Mouse (Mus musculus): Measurements from ENCODE around the gene Pfdn5.
A peak's percentile ranks its signal among the peaks of the same experiment; 100 is the strongest.

The Pfdn5 gene

GRCm38 (mm10) chr15:102326022-102326576, at the start of gene Pfdn5:
Pfdn5 (plus strand) TSS chr15:102326116.
- no peak for TF ChIP-seq GATA4 (IDR thresholded peaks at IDR 0.05; ENCODE audit: insufficient replicate concordance, low read length)

GRCm38 (mm10) chr15:102278726-102279091, 47.2 kb upstream of the Pfdn5 start:
- TF ChIP-seq GATA4 (IDR thresholded peaks at IDR 0.05; ENCODE audit: insufficient replicate concordance, low read length) = no peak

GRCm38 (mm10) chr15:102279092-102279782, 46.7 kb upstream of the Pfdn5 start, which contains the start of gene Mfsd5:
Mfsd5 (plus strand) TSS chr15:102279454.
- TF ChIP-seq GATA4 (IDR thresholded peaks at IDR 0.05; ENCODE audit: insufficient replicate concordance, low read length) = peak; percentile 75; the same call in 1 of the 2 replicates

- no peak for TF ChIP-seq GATA4 (IDR thresholded peaks at IDR 0.05; ENCODE audit: insufficient replicate concordance, low read length)
Observed at GRCm38 (mm10) chr15:102279783-102280520, 46.0 kb upstream of the Pfdn5 start.

DNA sequence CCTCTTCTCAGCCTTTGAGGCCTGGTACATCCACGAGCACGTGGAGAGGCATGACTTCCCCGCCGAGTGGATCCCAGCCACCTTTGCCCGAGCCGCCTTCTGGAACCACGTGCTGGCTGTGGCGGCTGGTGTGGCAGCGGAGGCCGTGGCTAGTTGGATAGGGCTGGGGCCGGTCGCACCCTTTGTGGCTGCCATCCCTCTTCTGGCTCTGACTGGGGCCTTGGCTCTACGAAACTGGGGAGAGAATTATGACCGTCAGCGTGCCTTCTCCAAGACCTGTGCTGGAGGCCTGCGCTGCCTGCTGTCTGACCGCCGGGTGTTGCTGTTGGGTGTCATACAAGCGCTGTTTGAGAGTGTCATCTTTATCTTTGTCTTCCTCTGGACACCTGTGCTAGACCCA, 45.3 kb upstream of the Pfdn5 start:
- TF ChIP-seq GATA4 (IDR thresholded peaks at IDR 0.05; ENCODE audit: insufficient replicate concordance, low read length) = no peak

DNA sequence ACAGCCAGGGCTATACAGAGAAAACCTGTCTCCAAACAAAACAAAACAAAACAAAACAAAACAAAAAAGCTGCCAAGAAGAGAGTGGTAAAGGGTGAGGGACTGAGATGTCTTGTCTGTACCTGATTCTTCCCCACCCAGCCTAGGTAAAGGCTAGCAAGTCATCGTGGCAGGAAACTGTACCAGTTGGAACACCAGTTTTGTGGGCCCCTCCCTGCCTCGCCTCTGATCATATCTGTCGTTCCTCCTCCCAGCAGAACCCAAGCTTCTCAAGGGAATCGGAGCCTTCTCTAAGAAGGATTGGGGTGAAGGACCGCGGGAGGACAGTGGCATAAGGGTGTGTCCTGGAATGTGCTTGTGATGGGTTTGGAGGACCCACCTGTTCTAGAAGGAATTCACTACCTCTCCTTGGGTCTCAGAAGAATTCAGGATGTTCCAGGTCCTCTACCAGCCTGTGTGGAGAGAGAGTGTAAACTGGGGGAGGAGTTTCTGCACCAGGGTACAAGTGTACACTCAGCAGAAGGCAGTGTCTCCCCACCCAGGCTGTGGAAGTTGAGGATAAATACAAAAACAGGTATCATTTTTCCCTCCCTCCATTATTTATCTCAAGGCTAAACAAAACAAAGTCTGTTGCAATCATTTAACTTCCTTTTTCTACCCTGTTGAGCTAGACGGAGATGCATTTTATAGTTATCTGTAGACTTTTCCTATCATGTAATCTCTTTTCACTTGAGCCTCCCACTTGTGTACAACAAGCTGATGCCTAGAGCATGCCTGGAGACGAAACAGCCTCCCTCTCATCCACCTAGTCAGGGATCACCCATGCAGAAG, 43.2 kb upstream of the Pfdn5 start:
- no peak for TF ChIP-seq GATA4 (IDR thresholded peaks at IDR 0.05; ENCODE audit: insufficient replicate concordance, low read length)

DNA sequence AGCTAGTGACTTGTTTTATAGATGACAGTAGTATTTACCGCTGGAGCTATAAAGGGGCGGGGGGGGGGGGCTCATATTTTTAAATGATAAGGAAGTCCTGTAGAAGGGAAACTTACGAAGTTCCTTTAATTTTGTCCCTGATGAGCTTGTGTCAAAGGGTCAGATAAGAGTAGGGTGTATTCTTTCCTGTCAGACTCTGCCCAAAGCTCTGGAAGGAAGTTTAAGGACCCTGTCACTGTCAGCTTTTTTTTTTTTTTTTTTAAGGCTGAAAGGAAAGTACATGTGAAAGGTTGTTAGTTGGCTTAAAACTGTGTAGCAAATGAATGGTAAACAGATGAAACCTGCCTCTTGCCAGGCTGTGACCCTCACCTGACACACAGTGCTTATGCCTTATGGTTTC, 42.3 kb upstream of the Pfdn5 start:
- TF ChIP-seq GATA4 (IDR thresholded peaks at IDR 0.05; ENCODE audit: insufficient replicate concordance, low read length) = no peak

DNA sequence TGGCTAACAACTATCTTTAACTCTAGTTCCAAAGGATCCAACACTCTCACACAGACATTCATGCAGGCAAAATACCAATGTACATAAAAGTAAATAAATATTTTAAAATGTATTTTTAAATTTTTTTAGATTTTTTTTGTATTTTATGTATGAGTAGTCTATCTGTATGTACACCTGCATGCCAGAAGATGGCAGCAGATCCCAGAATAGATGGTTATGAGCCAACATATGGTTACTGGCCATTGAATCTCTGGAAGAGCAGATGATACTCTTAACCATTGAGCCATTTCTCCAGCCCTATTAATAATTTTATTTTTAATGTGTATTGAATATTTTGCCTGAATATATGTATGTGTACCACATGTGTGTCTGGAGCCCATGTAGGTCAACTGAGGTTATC, 38.5 kb upstream of the Pfdn5 start:
- no peak for TF ChIP-seq GATA4 (IDR thresholded peaks at IDR 0.05; ENCODE audit: insufficient replicate concordance, low read length)

DNA sequence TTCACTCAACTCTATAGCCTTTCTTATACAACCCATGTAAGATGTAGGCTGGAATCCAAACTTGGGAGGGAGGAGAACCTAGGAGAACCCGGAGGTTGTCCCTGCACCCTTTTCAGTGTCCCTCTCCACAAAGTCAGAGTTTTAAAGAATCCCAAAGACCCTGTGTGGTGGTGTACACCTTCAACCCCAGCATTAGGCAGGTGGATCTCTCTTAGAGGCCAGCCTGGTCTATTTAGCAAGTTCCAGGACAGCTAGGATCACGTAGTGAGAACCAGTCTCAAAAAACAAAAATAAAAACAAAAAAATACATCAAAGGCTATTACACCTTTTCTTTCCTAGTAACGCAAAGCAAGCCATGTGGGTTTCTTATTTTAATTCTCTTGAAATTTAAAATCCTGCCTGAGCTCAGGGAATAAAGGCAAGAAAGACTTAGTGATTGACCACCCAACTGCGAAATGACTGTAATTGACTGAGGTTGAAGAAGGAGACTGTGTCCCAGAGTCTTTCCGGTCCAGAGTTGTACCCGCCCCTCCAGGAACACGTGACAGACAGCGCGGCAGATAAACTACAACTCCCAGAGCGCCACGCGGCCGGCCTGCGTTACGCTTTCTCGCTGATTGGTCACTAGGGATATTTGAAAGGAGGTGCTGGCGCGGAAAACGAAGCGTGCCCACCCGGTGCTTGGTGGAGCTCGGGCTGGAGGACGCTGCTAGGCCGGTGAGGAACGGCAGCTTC, 30.1 kb upstream of the Pfdn5 start, which contains the start of gene Espl1:
Gene Espl1, plus strand, starts transcription at position 634 of the 735 bp plus-strand sequence.
- TF ChIP-seq GATA4 (IDR thresholded peaks at IDR 0.05; ENCODE audit: insufficient replicate concordance, low read length) = no peak

- no peak for TF ChIP-seq GATA4 (IDR thresholded peaks at IDR 0.05; ENCODE audit: insufficient replicate concordance, low read length)
Observed at GRCm38 (mm10) chr15:102296368-102297006, 29.4 kb upstream of the Pfdn5 start.

DNA sequence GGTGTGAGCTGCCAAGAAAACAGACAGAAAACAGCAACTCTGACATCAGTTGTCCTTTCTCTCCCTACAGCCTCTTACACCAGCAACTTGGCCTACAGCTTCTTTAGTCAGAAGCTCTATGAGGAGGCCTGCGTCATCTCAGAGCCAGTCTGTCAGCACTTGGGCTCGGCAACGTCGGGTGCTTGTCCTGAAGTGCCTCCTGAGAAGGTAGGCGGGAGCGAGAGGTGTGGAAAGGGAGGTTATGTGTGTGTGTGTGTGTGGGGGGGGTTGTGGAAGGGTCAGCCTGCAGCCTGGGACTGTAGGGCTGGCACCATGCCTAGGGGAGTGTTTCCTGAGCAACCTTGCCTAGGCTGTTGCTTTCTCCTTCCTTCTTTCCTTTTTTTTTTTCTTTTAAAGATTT, 23.4 kb upstream of the Pfdn5 start:
- no peak for TF ChIP-seq GATA4 (IDR thresholded peaks at IDR 0.05; ENCODE audit: insufficient replicate concordance, low read length)

GRCm38 (mm10) chr15:102308717-102309116, 17.2 kb upstream of the Pfdn5 start:
- no peak for TF ChIP-seq GATA4 (IDR thresholded peaks at IDR 0.05; ENCODE audit: insufficient replicate concordance, low read length)

GRCm38 (mm10) chr15:102310074-102310845, 15.7 kb upstream of the Pfdn5 start:
- no peak for TF ChIP-seq GATA4 (IDR thresholded peaks at IDR 0.05; ENCODE audit: insufficient replicate concordance, low read length)
